Mouse (Mus musculus): ENCODE results near the gene Crip1. TPM values are rescaled to one million over a fixed set of nuclear protein-coding genes. Genes with fewer than 3 reads are reported as not detected.

Crip1 gene
- polyA plus RNA-seq, 1 experiment from 2014 or later = 53.4 TPM

GRCm38 (mm10) chr12:113151661-113152271, 5.7 kb downstream of the Crip1 start:
- H3K9ac ChIP-seq (replicated peaks) = 0 out of 2 replicates have a peak overlapping the region, but pooled peaks have one; percentile 31
- H3K4me2 ChIP-seq = peak overlapping the region; percentile 67
- ATAC-seq (ENCODE audit: low FRiP score) = no peak
- under 1% methylated on average over 36 of the region's 36 CpGs for WGBS
- H3K9me3 ChIP-seq (replicated peaks) = no peaks in the 10 kb centered on the region
- no peaks in the 10 kb centered on the region for H3K36me3 ChIP-seq
- H3K27ac ChIP-seq (replicated peaks) = no peak overlapping the region
- peaks cover 44% of the 10 kb centered on the region for H3K4me1 ChIP-seq
- H3K27me3 ChIP-seq (replicated peaks) = peaks cover 25% of the 10 kb centered on the region
- peak overlapping the region; percentile 37 for H3K4me3 ChIP-seq (replicated peaks)

GRCm38 (mm10) chr12:113152272-113152661, 6.2 kb downstream of the Crip1 start:
- Histone ChIP-seq H3K4me2 (peak overlapping the region; percentile 67), H3K4me1 (peaks cover 47% of the 10 kb centered on the region), H3K27me3 (replicated peaks) (peaks cover 25% of the 10 kb centered on the region), H3K9me3 (replicated peaks) (no peaks in the 10 kb centered on the region), H3K36me3 (no peaks in the 10 kb centered on the region), H3K4me3 (replicated peaks) (peak overlapping the region; percentile 37), H3K27ac (replicated peaks) (no peak overlapping the region), H3K9ac (replicated peaks) (0 out of 2 replicates have a peak overlapping the region, but pooled peaks have one; percentile 31)
- WGBS = 29% methylated on average over 19 of the region's 19 CpGs
- no peak for ATAC-seq (ENCODE audit: low FRiP score)

- Histone ChIP-seq H3K4me3 (replicated peaks) (no peak overlapping the region), H3K9me3 (replicated peaks) (no peaks in the 10 kb centered on the region), H3K36me3 (no peaks in the 10 kb centered on the region), H3K4me2 (no peak overlapping the region), H3K27ac (replicated peaks) (no peak overlapping the region), H3K27me3 (replicated peaks) (peaks cover 25% of the 10 kb centered on the region), H3K9ac (replicated peaks) (no peak overlapping the region), H3K4me1 (peaks cover 43% of the 10 kb centered on the region)
- ATAC-seq (ENCODE audit: low FRiP score) = no peak
- 76% methylated on average over 6 of the region's 6 CpGs for WGBS
Observed at GRCm38 (mm10) chr12:113152991-113153525, 6.9 kb downstream of the Crip1 start.

- Histone ChIP-seq H3K36me3 (no peaks in the 10 kb centered on the region), H3K4me3 (replicated peaks) (no peak overlapping the region), H3K9me3 (replicated peaks) (no peaks in the 10 kb centered on the region), H3K9ac (replicated peaks) (no peak overlapping the region), H3K4me1 (peaks cover 38% of the 10 kb centered on the region), H3K27me3 (replicated peaks) (peaks cover 25% of the 10 kb centered on the region), H3K27ac (replicated peaks) (no peak overlapping the region), H3K4me2 (no peak overlapping the region)
- no peak for ATAC-seq (ENCODE audit: low FRiP score)
- WGBS = 96% methylated on average over 7 of the region's 7 CpGs
Observed at GRCm38 (mm10) chr12:113153971-113154370, 7.9 kb downstream of the Crip1 start.

- H3K4me1 ChIP-seq = peaks cover 38% of the 10 kb centered on the region
- WGBS = 81% methylated on average over 6 of the region's 6 CpGs
- peak overlapping the region; percentile 63; the same call in 1 of the 2 replicates for H3K4me3 ChIP-seq (replicated peaks)
- H3K27ac ChIP-seq (replicated peaks) = no peak overlapping the region
- H3K27me3 ChIP-seq (replicated peaks) = peaks cover 25% of the 10 kb centered on the region
- no peak overlapping the region; the same call in 1 of the 2 replicates for H3K9ac ChIP-seq (replicated peaks)
- no peaks in the 10 kb centered on the region for H3K36me3 ChIP-seq
- H3K4me2 ChIP-seq = peak overlapping the region; percentile 97
- ATAC-seq (ENCODE audit: low FRiP score) = no peak
- no peaks in the 10 kb centered on the region for H3K9me3 ChIP-seq (replicated peaks)
Observed at GRCm38 (mm10) chr12:113154747-113155075, 8.6 kb downstream of the Crip1 start.

GRCm38 (mm10) chr12:113155076-113155771, 9.1 kb downstream of the Crip1 start:
- ATAC-seq (ENCODE audit: low FRiP score) = peak; percentile 14
- Histone ChIP-seq H3K27ac (replicated peaks) (peak overlapping the region; percentile 79), H3K4me3 (replicated peaks) (peak overlapping the region; percentile 63), H3K9ac (replicated peaks) (peak overlapping the region; percentile 53), H3K9me3 (replicated peaks) (no peaks in the 10 kb centered on the region), H3K27me3 (replicated peaks) (peaks cover 25% of the 10 kb centered on the region), H3K4me1 (peaks cover 38% of the 10 kb centered on the region), H3K36me3 (no peaks in the 10 kb centered on the region), H3K4me2 (peak overlapping the region; percentile 97)
- WGBS = 6% methylated on average over 31 of the region's 32 CpGs

- peak; percentile 97 for ATAC-seq (ENCODE audit: low FRiP score)
- no peaks in the 10 kb centered on the region for H3K9me3 ChIP-seq (replicated peaks)
- peak within 1 kb of the TSS; percentile 53 for H3K9ac ChIP-seq (replicated peaks)
- H3K36me3 ChIP-seq = no peaks in the 10 kb centered on the region
- H3K4me1 ChIP-seq = peaks cover 36% of the 10 kb centered on the region
- H3K4me2 ChIP-seq = peak within 1 kb of the TSS; percentile 97
- peaks cover 17% of the 10 kb centered on the region for H3K27me3 ChIP-seq (replicated peaks)
- WGBS = under 1% methylated on average over 46 of the region's 46 CpGs
- peak within 1 kb of the TSS; percentile 79 for H3K27ac ChIP-seq (replicated peaks)
- H3K4me3 ChIP-seq (replicated peaks) = peak within 1 kb of the TSS; percentile 63
Observed at GRCm38 (mm10) chr12:113155887-113156539, 9.9 kb downstream of the Crip1 start, which contains the start of gene Tedc1. Gene Tedc1 (plus strand): TSS chr12:113156421.

- under 1% methylated on average over 23 of the region's 23 CpGs for WGBS
- no peak for ATAC-seq (ENCODE audit: low FRiP score)
- peak overlapping the region; percentile 49 for H3K9ac ChIP-seq (replicated peaks)
Observed at GRCm38 (mm10) chr12:113156540-113156929, 10.4 kb downstream of the Crip1 start.

GRCm38 (mm10) chr12:113157002-113157401, 10.9 kb downstream of the Crip1 start:
- no peaks in the 10 kb centered on the region for H3K36me3 ChIP-seq
- H3K27ac ChIP-seq (replicated peaks) = no peak overlapping the region
- H3K27me3 ChIP-seq (replicated peaks) = peaks cover 9% of the 10 kb centered on the region
- WGBS = 28% methylated on average over 8 of the region's 8 CpGs
- H3K4me2 ChIP-seq = peak overlapping the region; percentile 97
- H3K4me3 ChIP-seq (replicated peaks) = peak overlapping the region; percentile 63
- ATAC-seq (ENCODE audit: low FRiP score) = no peak
- H3K4me1 ChIP-seq = peaks cover 26% of the 10 kb centered on the region
- no peaks in the 10 kb centered on the region for H3K9me3 ChIP-seq (replicated peaks)
- peak overlapping the region; percentile 49 for H3K9ac ChIP-seq (replicated peaks)

More at GRCm38 (mm10) chr12:113156540-113156929, 10.4 kb downstream of the Crip1 start:
- Histone ChIP-seq H3K4me2 (peak overlapping the region; percentile 97), H3K27me3 (replicated peaks) (peaks cover 12% of the 10 kb centered on the region), H3K36me3 (no peaks in the 10 kb centered on the region), H3K9me3 (replicated peaks) (no peaks in the 10 kb centered on the region), H3K4me3 (replicated peaks) (peak overlapping the region; percentile 63), H3K4me1 (peaks cover 31% of the 10 kb centered on the region), H3K27ac (replicated peaks) (0 out of 2 replicates have a peak overlapping the region, but pooled peaks have one; percentile 24)

- H3K9me3 ChIP-seq (replicated peaks) = no peaks in the 10 kb centered on the region
- H3K27me3 ChIP-seq (replicated peaks) = peaks cover 9% of the 10 kb centered on the region
- H3K27ac ChIP-seq (replicated peaks) = no peak overlapping the region
- peak overlapping the region; percentile 63; the same call in 1 of the 2 replicates for H3K4me3 ChIP-seq (replicated peaks)
- H3K9ac ChIP-seq (replicated peaks) = no peak overlapping the region
- peaks cover 24% of the 10 kb centered on the region for H3K4me1 ChIP-seq
- H3K4me2 ChIP-seq = peak overlapping the region; percentile 97
- no peak for ATAC-seq (ENCODE audit: low FRiP score)
- 90% methylated on average over 8 of the region's 8 CpGs for WGBS
- H3K36me3 ChIP-seq = no peaks in the 10 kb centered on the region
Observed at GRCm38 (mm10) chr12:113157521-113157920, 11.4 kb downstream of the Crip1 start.

- H3K36me3 ChIP-seq = no peaks in the 10 kb centered on the region
- peaks cover 26% of the 10 kb centered on the region for H3K4me1 ChIP-seq
- 94% methylated on average over 8 of the region's 8 CpGs for WGBS
- no peak overlapping the region for H3K4me3 ChIP-seq (replicated peaks)
- no peak overlapping the region for H3K27ac ChIP-seq (replicated peaks)
- H3K4me2 ChIP-seq = 0 out of 2 replicates have a peak overlapping the region, but pooled peaks have one; percentile 97
- H3K27me3 ChIP-seq (replicated peaks) = peaks cover 7% of the 10 kb centered on the region
- H3K9ac ChIP-seq (replicated peaks) = no peak overlapping the region
- ATAC-seq (ENCODE audit: low FRiP score) = no peak
- H3K9me3 ChIP-seq (replicated peaks) = no peaks in the 10 kb centered on the region
Observed at GRCm38 (mm10) chr12:113157971-113158370, 11.9 kb downstream of the Crip1 start.

Data from neural tube, embryonic 15.5 days (tissue).